Mouse (Mus musculus): ENCODE data around the gene Hnf1a. TPM values are rescaled to one million over a fixed set of nuclear protein-coding genes. Genes with fewer than 3 reads are reported as not detected.

Gene Hnf1a
- total RNA-seq, 2 experiments from 2014 or later = not detected

GRCm38 (mm10) chr5:114980122-114980748, 9.3 kb upstream of the Hnf1a start:
- intact Hi-C loops (cut with DNase I) = no loop called here
- no peak for DNase-seq

- peak; percentile 78 to 81 for DNase-seq
- intact Hi-C loops (cut with DNase I) = loop anchor here (1.0 to 10.0 kb wide), 5 partner anchors 31 to 465 kb away; partner anchors contain the start of genes Pop5 and Sppl3
Measured at GRCm38 (mm10) chr5:114979250-114980121, 8.6 kb upstream of the Hnf1a start.

- no peak for DNase-seq
- intact Hi-C loops (cut with DNase I) = loop anchor here (1.0 to 10.0 kb wide), 5 partner anchors 32 to 466 kb away; partner anchors contain the start of genes Pop5 and Sppl3
Measured at GRCm38 (mm10) chr5:114978888-114979249, 8.0 kb upstream of the Hnf1a start.

- intact Hi-C loops (cut with DNase I) = loop anchor here (2.0 to 10.0 kb wide), 4 partner anchors 32 to 466 kb away; partner anchors contain the start of genes Pop5 and Sppl3
- DNase-seq = peak in 1 of 2 experiments; percentile 7
Measured at GRCm38 (mm10) chr5:114978473-114978872, 7.6 kb upstream of the Hnf1a start.

GRCm38 (mm10) chr5:114976935-114977334, 6.0 kb upstream of the Hnf1a start:
- intact Hi-C loops (cut with DNase I) = loop anchor here (5.0 to 10.0 kb wide), 2 partner anchors 190 to 468 kb away; no protein-coding TSS in a partner anchor
- no peak for DNase-seq

GRCm38 (mm10) chr5:114973131-114973530, 2.2 kb upstream of the Hnf1a start:
- intact Hi-C loops (cut with DNase I) = loop anchor here (10.0 kb wide), 1 partner anchor 472 kb away; no protein-coding TSS in a partner anchor
- DNase-seq = no peak

GRCm38 (mm10) chr5:114972201-114972600, 1.3 kb upstream of the Hnf1a start:
- DNase-seq = no peak
- intact Hi-C loops (cut with DNase I) = loop anchor here (10.0 kb wide), 1 partner anchor 473 kb away; no protein-coding TSS in a partner anchor

GRCm38 (mm10) chr5:114969609-114970215, 1.2 kb downstream of the Hnf1a start:
- no peak for DNase-seq
- intact Hi-C loops (cut with DNase I) = loop anchor here (10.0 kb wide), 1 partner anchor 475 kb away; no protein-coding TSS in a partner anchor

- no peak for DNase-seq
- intact Hi-C loops (cut with DNase I) = no loop called here
Measured at GRCm38 (mm10) chr5:114969064-114969463, 1.8 kb downstream of the Hnf1a start.

GRCm38 (mm10) chr5:114968651-114969050, 2.2 kb downstream of the Hnf1a start:
- intact Hi-C loops (cut with DNase I) = no loop called here
- no peak for DNase-seq

GRCm38 (mm10) chr5:114967523-114968268, 3.2 kb downstream of the Hnf1a start:
- no peak for DNase-seq
- intact Hi-C loops (cut with DNase I) = no loop called here

- intact Hi-C loops (cut with DNase I) = no loop called here
- DNase-seq = no peak
Measured at GRCm38 (mm10) chr5:114964967-114965898, 5.7 kb downstream of the Hnf1a start.

- intact Hi-C loops (cut with DNase I) = no loop called here
Measured at GRCm38 (mm10) chr5:114964315-114964966, 6.5 kb downstream of the Hnf1a start.

GRCm38 (mm10) chr5:114961590-114962360, 9.1 kb downstream of the Hnf1a start:
- intact Hi-C loops (cut with DNase I) = no loop called here
- DNase-seq = no peak

More at GRCm38 (mm10) chr5:114964315-114964966, 6.5 kb downstream of the Hnf1a start:
- DNase-seq = no peak

GRCm38 (mm10) chr5:114958069-114958468, 12.8 kb downstream of the Hnf1a start:
- intact Hi-C loops (cut with DNase I) = no loop called here
- no peak for DNase-seq

GRCm38 (mm10) chr5:114953326-114953725, 17.6 kb downstream of the Hnf1a start:
- DNase-seq = no peak
- intact Hi-C loops (cut with DNase I) = no loop called here

- intact Hi-C loops (cut with DNase I) = no loop called here
- DNase-seq = no peak
Measured at GRCm38 (mm10) chr5:114951279-114951880, 19.5 kb downstream of the Hnf1a start.
